Mouse (Mus musculus) midbrain, postnatal 0 days (tissue): ENCODE measurements at regions not wholly inside any gene's neighbourhood (a gene's known extent, or its start where the extent isn't known, plus 50 kb on each side); places are given as distances from the start of the nearest gene placed in this dataset.

ENCODE experiments used
- ATAC-seq: fragments of 200-750 bp; cut with Nextera tagmentation; 2 replicates; pipeline ENCODE4 v1.8.0; 2017; ENCODE audit warnings: moderate number of reproducible peaks, mild to moderate bottlenecking, moderate TSS enrichment, moderate library complexity; ENCODE audit not compliant: low FRiP score
- DNase-seq: peaks from one replicate; pipeline ENCODE4 v3.0.0-alpha.2; 2015; ENCODE audit warnings: low spot score
- H3K27ac ChIP-seq: fragments of 300-500 bp; sonication (generic); 2 replicates; pipeline ENCODE4 v1.5.1; 2014; ENCODE audit warnings: low read depth, mild to moderate bottlenecking, low read length, mixed read lengths
- H3K27me3 ChIP-seq: fragments of 300-500 bp; sonication (generic); 2 replicates; pipeline ENCODE4 v1.6.1; 2014; ENCODE audit warnings: low read length, control low read depth, mixed read lengths; ENCODE audit not compliant: insufficient read depth
- H3K36me3 ChIP-seq: fragments of 300-500 bp; sonication (generic); 2 replicates; pipeline ENCODE4 v1.6.1; 2014; ENCODE audit warnings: low read length, control low read depth, mixed read lengths; ENCODE audit not compliant: insufficient read depth
- H3K4me1 ChIP-seq: fragments of 300-500 bp; sonication (generic); 2 replicates; pipeline ENCODE4 v1.6.1; 2014; ENCODE audit warnings: mild to moderate bottlenecking, control low read depth, antibody characterized with exemption, low read length, mixed read lengths; ENCODE audit not compliant: insufficient read depth
- H3K4me2 ChIP-seq: fragments of 300-500 bp; sonication (generic); 2 replicates; pipeline ENCODE4 v1.6.1; 2014; ENCODE audit warnings: low read depth, mild to moderate bottlenecking, low read length, mixed read lengths; ENCODE audit not compliant: poor library complexity, severe bottlenecking
- H3K4me3 ChIP-seq: fragments of 300-500 bp; sonication (generic); 2 replicates; pipeline ENCODE4 v1.5.1; 2014; ENCODE audit warnings: low read depth, mild to moderate bottlenecking, low read length, moderate library complexity
- H3K9ac ChIP-seq: fragments of 300-500 bp; sonication (generic); replicated peaks from 2 replicates; pipeline ENCODE4 v1.6.1; 2014; ENCODE audit warnings: mild to moderate bottlenecking, low read length, moderate library complexity, mixed read lengths; ENCODE audit not compliant: poor library complexity, severe bottlenecking
- H3K9me3 ChIP-seq: fragments of 300-500 bp; sonication (generic); 2 replicates; pipeline ENCODE4 v1.6.1; 2016; ENCODE audit warnings: low read length, control low read depth
- CTCF ChIP-seq: IDR thresholded peaks from 2 replicates; pipeline ENCODE4 v1.5.1; 2016; ENCODE audit warnings: antibody characterized with exemption, mild to moderate bottlenecking
- WGBS: fragments of 180-500 bp; shearing (Covaris S2); extraction: QIAGEN DNeasy Blood & Tissue Kit; methylation state at CpG from one replicate; pipeline ENCODE4 v1.1.7; 2014; 5-methylcytosine and 5-hydroxymethylcytosine counted together

DNA sequence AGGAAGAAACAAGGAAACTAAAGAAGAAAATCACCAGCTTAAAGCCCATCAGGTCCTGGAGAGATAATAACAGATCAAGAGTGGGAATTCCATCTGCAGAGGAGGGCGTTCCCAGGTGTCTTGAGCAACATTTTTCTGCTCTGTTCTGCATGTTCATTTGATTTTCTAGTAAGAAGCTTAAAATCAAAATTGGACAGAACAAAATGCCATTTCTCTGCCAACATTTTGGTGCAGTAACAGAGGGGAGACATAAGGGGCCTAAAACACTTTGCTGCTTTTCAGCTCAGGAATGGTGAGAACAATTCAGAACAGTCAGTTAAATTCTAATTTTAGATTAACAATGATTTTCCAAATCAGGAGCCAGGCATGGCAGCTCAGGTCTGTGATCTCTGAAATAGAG is 1056.8 kb downstream of the Slc16a7 start:
- Histone ChIP-seq H3K9me3 (no peaks in the 10 kb centered on the region), H3K27ac (no peak overlapping the region), H3K4me3 (no peak overlapping the region), H3K4me2 (no peak overlapping the region), H3K27me3 (no peaks in the 10 kb centered on the region), H3K9ac (no peak overlapping the region), H3K4me1 (no peaks in the 10 kb centered on the region), H3K36me3 (no peaks in the 10 kb centered on the region)
- WGBS, result 70% methylated on average over 1 of the region's 1 CpGs
- DNase-seq (no peak), ATAC-seq (no peak)
- no peak for TF ChIP-seq CTCF

DNA sequence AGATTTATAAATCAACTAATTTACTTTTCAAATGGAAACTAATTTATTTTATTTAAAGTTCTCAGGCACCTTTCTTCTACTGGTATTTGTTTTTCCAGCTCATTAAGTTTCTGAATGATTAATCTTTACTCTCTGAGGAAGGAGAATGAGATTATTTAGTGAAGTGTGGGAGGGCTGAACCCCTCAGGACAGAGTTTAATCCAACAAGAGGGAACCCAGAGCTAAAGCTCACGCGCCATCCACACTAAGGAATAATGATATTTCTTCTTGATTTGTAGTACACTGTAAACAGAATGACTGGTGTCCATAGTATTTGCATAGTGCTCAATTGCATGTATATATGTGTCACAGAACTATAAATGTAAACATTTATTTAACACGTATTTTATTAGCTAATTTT is 1050.3 kb downstream of the Slc16a7 start:
- Histone ChIP-seq H3K27ac (no peak overlapping the region), H3K4me3 (no peak overlapping the region), H3K9me3 (no peaks in the 10 kb centered on the region), H3K4me2 (no peak overlapping the region), H3K9ac (no peak overlapping the region), H3K27me3 (no peaks in the 10 kb centered on the region), H3K4me1 (no peaks in the 10 kb centered on the region), H3K36me3 (no peaks in the 10 kb centered on the region)
- WGBS, result 71% methylated on average over 3 of the region's 3 CpGs
- no peak for TF ChIP-seq CTCF
- ATAC-seq (no peak), DNase-seq (no peak)

DNA sequence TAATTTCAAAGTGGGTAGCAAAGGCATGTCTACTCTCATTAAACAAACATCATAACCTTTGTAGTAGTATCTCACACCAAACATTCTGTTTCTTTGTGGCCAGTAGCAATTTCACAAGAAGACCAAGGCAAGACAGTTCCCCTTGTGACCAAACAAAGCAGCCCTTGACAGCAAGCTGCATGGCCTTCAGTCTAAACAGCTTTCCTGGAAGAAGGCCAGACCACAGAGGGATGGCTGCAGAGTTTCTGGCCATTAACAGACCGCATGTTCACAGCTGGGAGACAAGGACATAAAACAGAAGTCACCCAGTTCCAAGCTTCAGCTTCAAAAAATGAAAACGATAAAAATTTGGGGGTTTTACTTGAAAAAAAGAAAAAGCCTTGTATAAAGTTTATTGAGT is 1040.0 kb downstream of the Slc16a7 start:
- ATAC-seq, result no peak; the same call in 1 of the 2 replicates
- 56% methylated on average over 2 of the region's 2 CpGs for WGBS
- no peak for TF ChIP-seq CTCF
- Histone ChIP-seq H3K9me3 (no peaks in the 10 kb centered on the region), H3K27ac (no peak overlapping the region), H3K9ac (no peak overlapping the region), H3K4me3 (no peak overlapping the region), H3K4me1 (no peaks in the 10 kb centered on the region), H3K4me2 (no peak overlapping the region), H3K36me3 (no peaks in the 10 kb centered on the region), H3K27me3 (no peaks in the 10 kb centered on the region)
- DNase-seq, result peak; percentile 80

DNA sequence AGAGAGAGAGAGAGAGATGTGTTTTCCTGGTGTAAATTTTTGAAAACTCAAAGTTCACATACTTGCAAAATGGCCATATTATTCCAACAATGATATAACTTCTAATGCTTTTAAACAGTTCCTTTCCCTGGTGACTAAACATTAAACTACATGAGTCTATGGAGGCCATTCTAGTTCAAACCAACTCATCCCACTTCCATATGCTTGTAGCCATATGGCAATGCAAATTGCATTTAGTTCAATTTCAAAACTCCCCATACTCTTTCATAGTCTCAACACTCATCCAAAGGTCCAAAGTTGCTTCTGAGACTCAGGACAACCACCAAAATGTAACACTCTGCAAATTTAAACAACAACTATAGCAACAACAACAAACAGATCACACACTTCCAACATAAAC is 1026.5 kb downstream of the Slc16a7 start:
- no peaks in the 10 kb centered on the region for H3K27me3 ChIP-seq
- H3K4me2 ChIP-seq, result no peak overlapping the region
- DNase-seq, result no peak
- ATAC-seq, result no peak
- H3K4me3 ChIP-seq, result no peak overlapping the region
- H3K36me3 ChIP-seq, result no peaks in the 10 kb centered on the region
- no peaks in the 10 kb centered on the region for H3K4me1 ChIP-seq
- no peaks in the 10 kb centered on the region for H3K9me3 ChIP-seq
- no peak overlapping the region for H3K9ac ChIP-seq
- TF ChIP-seq CTCF, result no peak
- H3K27ac ChIP-seq, result no peak overlapping the region

DNA sequence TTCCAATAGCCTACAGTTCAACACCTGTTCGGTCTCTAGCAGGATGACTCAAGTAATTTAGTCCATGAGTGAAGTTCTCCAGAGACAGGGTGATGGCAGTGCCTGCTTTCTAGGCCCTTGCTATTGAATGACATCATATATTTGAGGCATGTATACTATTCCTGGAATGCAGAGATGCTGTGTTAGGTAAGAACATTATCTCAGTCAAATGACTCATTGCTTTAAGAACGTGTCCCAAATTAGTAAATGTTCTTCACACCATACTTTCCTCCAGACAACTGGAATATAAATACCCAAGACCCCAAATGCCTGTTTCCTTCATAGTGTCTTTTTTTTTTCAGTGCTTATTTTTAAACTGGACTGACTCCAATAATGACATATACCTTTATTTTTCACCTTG is 1018.3 kb downstream of the Slc16a7 start:
- no peaks in the 10 kb centered on the region for H3K36me3 ChIP-seq
- no peak for DNase-seq
- H3K4me2 ChIP-seq, result no peak overlapping the region
- no peak overlapping the region for H3K4me3 ChIP-seq
- no peak overlapping the region for H3K9ac ChIP-seq
- no peak for ATAC-seq
- no peak for TF ChIP-seq CTCF
- H3K9me3 ChIP-seq, result no peaks in the 10 kb centered on the region
- H3K27me3 ChIP-seq, result no peaks in the 10 kb centered on the region
- no peaks in the 10 kb centered on the region for H3K4me1 ChIP-seq
- 87% methylated on average over 2 of the region's 2 CpGs for WGBS
- no peak overlapping the region for H3K27ac ChIP-seq

DNA sequence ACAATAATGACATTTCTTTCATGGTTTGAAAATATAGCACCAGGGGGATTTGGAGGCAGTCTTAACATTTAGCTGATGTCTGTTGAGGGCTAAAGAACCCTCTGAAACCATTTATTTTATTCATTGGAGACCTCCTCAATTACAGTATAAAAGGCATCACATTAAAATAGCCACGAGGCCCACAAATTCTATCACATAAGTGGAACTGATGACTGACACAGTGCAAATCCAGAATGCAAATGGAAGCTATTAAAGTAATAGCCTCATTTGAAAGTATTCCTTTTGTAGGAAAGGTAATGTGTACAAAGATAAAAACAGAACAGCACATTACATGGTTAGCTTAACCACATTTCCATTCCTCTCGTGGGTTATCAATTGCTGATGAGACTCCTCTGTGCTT is 986.6 kb downstream of the Slc16a7 start:
- Histone ChIP-seq H3K4me2 (no peak overlapping the region), H3K9ac (no peak overlapping the region), H3K4me1 (no peaks in the 10 kb centered on the region), H3K4me3 (no peak overlapping the region), H3K9me3 (no peaks in the 10 kb centered on the region), H3K27me3 (no peaks in the 10 kb centered on the region), H3K36me3 (no peaks in the 10 kb centered on the region), H3K27ac (no peak overlapping the region)
- no peak for TF ChIP-seq CTCF
- DNase-seq, result no peak
- no peak for ATAC-seq
- WGBS, result 52% methylated on average over 2 of the region's 2 CpGs

DNA sequence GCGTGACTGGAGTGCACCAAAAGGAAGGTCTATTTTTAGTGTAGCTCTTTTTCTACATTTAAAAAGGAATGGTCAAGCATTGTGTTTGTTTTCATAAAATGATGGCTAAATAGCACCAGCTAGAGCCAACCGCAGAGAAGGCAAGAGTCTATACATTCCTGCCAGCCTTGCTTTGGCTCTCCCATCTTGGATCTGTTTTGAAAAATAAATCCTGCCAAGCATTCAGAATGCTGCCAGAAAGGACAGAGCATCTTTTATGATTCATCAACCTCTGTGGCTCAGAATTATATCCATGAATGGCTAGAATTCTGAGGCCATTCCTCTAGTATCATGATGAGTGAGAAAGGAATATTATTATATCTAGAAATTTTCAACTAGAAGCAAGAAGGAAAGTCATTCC is 979.6 kb downstream of the Slc16a7 start:
- 66% methylated on average over 2 of the region's 2 CpGs for WGBS
- Histone ChIP-seq H3K9me3 (no peaks in the 10 kb centered on the region), H3K36me3 (no peaks in the 10 kb centered on the region), H3K4me3 (no peak overlapping the region), H3K9ac (no peak overlapping the region), H3K4me2 (no peak overlapping the region), H3K27ac (no peak overlapping the region), H3K4me1 (no peaks in the 10 kb centered on the region), H3K27me3 (no peaks in the 10 kb centered on the region)
- DNase-seq (peak; percentile 38), ATAC-seq (no peak)
- TF ChIP-seq CTCF, result no peak
